Mouse (Mus musculus) stomach, embryonic 14.5 days (tissue): Measurements from ENCODE around the gene Asna1. TPM values are rescaled to one million over a fixed set of nuclear protein-coding genes. Genes with fewer than 3 reads are reported as not detected.

ENCODE experiments used
- ATAC-seq: fragments of 200-750 bp; cut with Nextera tagmentation; 2 replicates; pipeline ENCODE4 v1.8.0; 2017; ENCODE audit warnings: low read depth, moderate TSS enrichment; ENCODE audit not compliant: insufficient number of reproducible peaks, insufficient read depth, low FRiP score
- H3K27ac ChIP-seq: fragments of 300-500 bp; sonication (generic); 2 replicates; pipeline ENCODE4 v1.5.1; 2014; ENCODE audit warnings: mild to moderate bottlenecking, low read length, moderate library complexity, mixed read lengths
- H3K27me3 ChIP-seq: fragments of 300-500 bp; sonication (generic); 2 replicates; pipeline ENCODE4 v1.6.1; 2014; ENCODE audit warnings: low read length, control low read depth, mixed read lengths; ENCODE audit not compliant: control insufficient read depth, insufficient read depth
- H3K36me3 ChIP-seq: fragments of 300-500 bp; sonication (generic); 2 replicates; pipeline ENCODE4 v1.6.1; 2014; ENCODE audit warnings: mild to moderate bottlenecking, control low read depth, low read length, moderate library complexity, mixed read lengths; ENCODE audit not compliant: control insufficient read depth, insufficient read depth
- H3K4me1 ChIP-seq: fragments of 300-500 bp; sonication (generic); 2 replicates; pipeline ENCODE4 v1.6.1; 2014; ENCODE audit warnings: low read length, control low read depth, mixed read lengths; ENCODE audit not compliant: control insufficient read depth, insufficient read depth
- H3K4me2 ChIP-seq: fragments of 300-500 bp; sonication (generic); replicated peaks from 2 replicates; pipeline ENCODE4 v1.6.1; 2014; ENCODE audit warnings: low read depth, low read length, control low read depth
- H3K4me3 ChIP-seq: fragments of 300-500 bp; sonication (generic); 2 replicates; pipeline ENCODE4 v1.5.1; 2014; ENCODE audit warnings: low read depth, low read length, control low read depth
- H3K9ac ChIP-seq: fragments of 300-500 bp; sonication (generic); replicated peaks from 2 replicates; pipeline ENCODE4 v1.6.1; 2014; ENCODE audit warnings: low read depth, mild to moderate bottlenecking, control low read depth, low read length, moderate library complexity, mixed read lengths
- H3K9me3 ChIP-seq: fragments of 300-500 bp; sonication (generic); 2 replicates; pipeline ENCODE4 v1.6.1; 2016; ENCODE audit warnings: low read depth, low read length, control low read depth; ENCODE audit not compliant: control insufficient read depth
- WGBS: fragments of 180-500 bp; shearing (Covaris S2); extraction: QIAGEN DNeasy Blood & Tissue Kit; methylation state at CpG from one replicate; pipeline ENCODE4 v1.1.7; 2014; 5-methylcytosine and 5-hydroxymethylcytosine counted together
- polyA plus RNA-seq: library from polyadenylated mRNA; unstranded; fragments of >200 nt; fragmentation: Nextera tagmentation; extraction: Ambion mirVana; gene quantifications from 2 replicates; pipeline ENCODE4 v1.2.1, GENCODE M21; 2014

Asna1 gene
- polyA plus RNA-seq, 1 experiment from 2014 or later: 103 TPM

GRCm38 (mm10) chr8:84977435-84978247 lies 47.4 kb downstream of the Asna1 start:
- no peak for ATAC-seq
- Histone ChIP-seq H3K4me2 (peak overlapping the region; percentile 99), H3K36me3 (peaks cover 12% of the 10 kb centered on the region), H3K4me1 (peaks cover 53% of the 10 kb centered on the region), H3K4me3 (peak overlapping the region; percentile 56), H3K27ac (peak overlapping the region; percentile 74), H3K27me3 (no peaks in the 10 kb centered on the region), H3K9me3 (no peaks in the 10 kb centered on the region), H3K9ac (peak overlapping the region; percentile 63)
- WGBS: 1% methylated on average over 70 of the region's 70 CpGs

- no peaks in the 10 kb centered on the region for H3K27me3 ChIP-seq
- H3K9ac ChIP-seq: peak overlapping the region; percentile 63; the same call in 1 of the 2 replicates
- H3K27ac ChIP-seq: peak overlapping the region; percentile 83; the same call in 1 of the 2 replicates
- WGBS: 2% methylated on average over 25 of the region's 25 CpGs
- H3K9me3 ChIP-seq: no peaks in the 10 kb centered on the region
- peaks cover 50% of the 10 kb centered on the region for H3K4me1 ChIP-seq
- H3K36me3 ChIP-seq: peaks cover 19% of the 10 kb centered on the region
- peak overlapping the region; percentile 99 for H3K4me2 ChIP-seq
- peak overlapping the region; percentile 56 for H3K4me3 ChIP-seq
- ATAC-seq: no peak
Measured at GRCm38 (mm10) chr8:84976763-84977434, 48.2 kb downstream of the Asna1 start.

- WGBS: under 1% methylated on average over 61 of the region's 61 CpGs
- Histone ChIP-seq H3K36me3 (peaks cover 26% of the 10 kb centered on the region), H3K4me1 (peaks cover 43% of the 10 kb centered on the region), H3K9ac (peak overlapping the region; percentile 63), H3K4me3 (peak overlapping the region; percentile 56), H3K27me3 (no peaks in the 10 kb centered on the region), H3K4me2 (peak overlapping the region; percentile 99), H3K27ac (peak overlapping the region; percentile 83), H3K9me3 (no peaks in the 10 kb centered on the region)
- ATAC-seq: peak; percentile 77
Measured at GRCm38 (mm10) chr8:84976031-84976762, 48.9 kb downstream of the Asna1 start.

GRCm38 (mm10) chr8:84975434-84975833 lies 49.6 kb downstream of the Asna1 start:
- H3K4me3 ChIP-seq: no peak overlapping the region
- peaks cover 43% of the 10 kb centered on the region for H3K4me1 ChIP-seq
- H3K27me3 ChIP-seq: no peaks in the 10 kb centered on the region
- H3K9me3 ChIP-seq: no peaks in the 10 kb centered on the region
- peaks cover 30% of the 10 kb centered on the region for H3K36me3 ChIP-seq
- peak overlapping the region; percentile 99; the same call in 1 of the 2 replicates for H3K4me2 ChIP-seq
- no peak overlapping the region for H3K27ac ChIP-seq
- 33% methylated on average over 7 of the region's 7 CpGs for WGBS
- no peak for ATAC-seq
- no peak overlapping the region for H3K9ac ChIP-seq

GRCm38 (mm10) chr8:84974543-84975142 lies 50.4 kb downstream of the Asna1 start:
- ATAC-seq: no peak
- Histone ChIP-seq H3K9me3 (no peaks in the 10 kb centered on the region), H3K9ac (no peak overlapping the region), H3K27ac (no peak overlapping the region), H3K36me3 (peaks cover 30% of the 10 kb centered on the region), H3K27me3 (no peaks in the 10 kb centered on the region), H3K4me2 (no peak overlapping the region), H3K4me3 (no peak overlapping the region), H3K4me1 (peaks cover 37% of the 10 kb centered on the region)
- WGBS: 74% methylated on average over 8 of the region's 8 CpGs

GRCm38 (mm10) chr8:84973803-84974542 lies 51.1 kb downstream of the Asna1 start:
- no peak overlapping the region for H3K27ac ChIP-seq
- peaks cover 30% of the 10 kb centered on the region for H3K4me1 ChIP-seq
- H3K4me2 ChIP-seq: no peak overlapping the region
- no peaks in the 10 kb centered on the region for H3K27me3 ChIP-seq
- peaks cover 30% of the 10 kb centered on the region for H3K36me3 ChIP-seq
- 60% methylated on average over 4 of the region's 4 CpGs for WGBS
- ATAC-seq: no peak
- H3K9me3 ChIP-seq: no peaks in the 10 kb centered on the region
- no peak overlapping the region for H3K9ac ChIP-seq
- H3K4me3 ChIP-seq: no peak overlapping the region

GRCm38 (mm10) chr8:84973079-84973478 lies 52.0 kb downstream of the Asna1 start:
- peaks cover 31% of the 10 kb centered on the region for H3K4me1 ChIP-seq
- no peak overlapping the region for H3K4me2 ChIP-seq
- no peaks in the 10 kb centered on the region for H3K9me3 ChIP-seq
- no peak overlapping the region for H3K9ac ChIP-seq
- H3K27me3 ChIP-seq: no peaks in the 10 kb centered on the region
- no peak for ATAC-seq
- WGBS: 75% methylated on average over 1 of the region's 1 CpGs
- no peak overlapping the region for H3K4me3 ChIP-seq
- peaks cover 30% of the 10 kb centered on the region for H3K36me3 ChIP-seq
- no peak overlapping the region for H3K27ac ChIP-seq
